Mouse (Mus musculus) layer of hippocampus, postnatal 10 days (tissue): ENCODE data around the gene Gm20834. TPM values are rescaled to one million over a fixed set of nuclear protein-coding genes. Genes with fewer than 3 reads are reported as not detected.
"Not testable (repeated sequence)": the region's sequence is repeated elsewhere in the genome, so short reads cannot be mapped to it uniquely, and the experiment has no call there.

Source experiments
- DNase-seq, 2 experiments: peaks; one replicate each; pipeline ENCODE4 v3.0.0; 2021; ENCODE audit warnings: low spot score in 2 of 2
- long read RNA-seq: library from polyadenylated mRNA; stranded (forward); transcript quantifications from one replicate; pipeline ENCODE4 v2.0.0, GENCODE M21; 2023
- total RNA-seq, 2 experiments: library from RNA; stranded (reverse); gene quantifications; 2 replicates each; pipeline ENCODE4 v1.2.3; 2021

The Gm20834 gene
- total RNA-seq, result not detected
- long read RNA-seq, result 0 reads

DNA sequence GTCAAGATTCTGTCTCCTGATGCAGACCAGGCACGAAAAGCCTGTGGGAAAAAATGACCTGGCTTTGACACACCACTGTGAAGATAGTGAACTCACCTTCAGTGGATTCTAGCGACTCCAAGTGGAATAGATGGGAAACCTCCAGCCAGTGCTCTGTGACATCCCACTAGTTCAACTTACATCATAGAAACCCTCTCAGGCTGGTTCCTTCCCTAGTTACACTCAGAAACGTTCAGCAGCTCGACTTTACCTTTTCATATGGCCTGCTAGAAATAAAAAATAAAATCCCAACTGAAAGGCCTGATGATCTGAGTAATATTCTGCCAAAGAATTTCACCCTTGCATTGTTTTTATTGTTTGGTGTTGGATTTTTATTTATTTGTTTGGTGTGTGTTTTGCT, at the start of gene Gm20834:
Gm20834 (minus strand) TSS at position 101 of the 400 bp plus-strand sequence.
- DNase-seq, result not testable (repeated sequence)

Other genes with a start within 250 kb of the Gm20834 start
- not detected for gene Gm21310, start 177.4 kb downstream of the Gm20834 start, total RNA-seq
- not detected for gene Gm28510, start 88.1 kb upstream of the Gm20834 start, total RNA-seq
- gene Gm20737, start 211.5 kb upstream of the Gm20834 start, total RNA-seq, result not detected
- gene Gm21775, start 228.9 kb upstream of the Gm20834 start, total RNA-seq, result not detected